Mouse (Mus musculus): ENCODE data around the gene Armcx4. TPM values are rescaled to one million over a fixed set of nuclear protein-coding genes. Genes with fewer than 3 reads are reported as not detected.

Gene Armcx4
- polyA plus RNA-seq (2015; fragmentation: Nextera tagmentation; extraction: Ambion mirVana): 7.4 and 8.1 TPM in 2 replicates

DNA sequence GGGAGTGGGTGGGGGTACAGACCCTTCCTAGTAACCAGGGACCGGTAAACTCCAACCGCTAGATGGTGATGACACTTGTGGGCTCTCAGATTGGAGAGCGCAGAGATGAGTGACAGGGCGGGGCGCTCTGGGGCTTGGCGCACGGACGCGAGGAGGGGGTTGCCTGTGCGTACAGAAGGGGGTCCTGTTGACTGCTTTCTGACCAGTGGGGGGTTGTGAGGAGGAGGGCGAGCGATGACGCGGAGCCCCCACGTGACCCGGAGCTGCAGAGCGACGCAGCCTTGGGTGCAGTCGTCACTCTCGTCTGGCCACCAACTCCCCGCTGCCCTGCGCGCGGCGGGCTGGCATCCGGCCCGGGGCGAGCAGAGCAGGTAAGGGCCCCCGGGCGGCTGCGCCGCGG, at the start of gene Armcx4:
TSS of gene Armcx4 (plus strand) at position 253 of the 400 bp plus-strand sequence.
- H3K4me1 ChIP-seq: peaks cover 7% of the 10 kb centered on the region
- 19% methylated on average over 33 of the region's 33 CpGs for WGBS
- peaks cover 27% of the 10 kb centered on the region for H3K36me3 ChIP-seq
- H3K4me2 ChIP-seq (replicated peaks): peak within 1 kb of the TSS; percentile 63
- peaks cover 14% of the 10 kb centered on the region; the same call in 1 of the 2 replicates for H3K27me3 ChIP-seq
- H3K9ac ChIP-seq: peak within 1 kb of the TSS; percentile 70
- H3K4me3 ChIP-seq: peak within 1 kb of the TSS; percentile 56
- H3K9me3 ChIP-seq: no peaks in the 10 kb centered on the region
- peak; percentile 97 for ATAC-seq (ENCODE audit: low FRiP score, low read depth)
- H3K27ac ChIP-seq: peak within 1 kb of the TSS; percentile 87

DNA sequence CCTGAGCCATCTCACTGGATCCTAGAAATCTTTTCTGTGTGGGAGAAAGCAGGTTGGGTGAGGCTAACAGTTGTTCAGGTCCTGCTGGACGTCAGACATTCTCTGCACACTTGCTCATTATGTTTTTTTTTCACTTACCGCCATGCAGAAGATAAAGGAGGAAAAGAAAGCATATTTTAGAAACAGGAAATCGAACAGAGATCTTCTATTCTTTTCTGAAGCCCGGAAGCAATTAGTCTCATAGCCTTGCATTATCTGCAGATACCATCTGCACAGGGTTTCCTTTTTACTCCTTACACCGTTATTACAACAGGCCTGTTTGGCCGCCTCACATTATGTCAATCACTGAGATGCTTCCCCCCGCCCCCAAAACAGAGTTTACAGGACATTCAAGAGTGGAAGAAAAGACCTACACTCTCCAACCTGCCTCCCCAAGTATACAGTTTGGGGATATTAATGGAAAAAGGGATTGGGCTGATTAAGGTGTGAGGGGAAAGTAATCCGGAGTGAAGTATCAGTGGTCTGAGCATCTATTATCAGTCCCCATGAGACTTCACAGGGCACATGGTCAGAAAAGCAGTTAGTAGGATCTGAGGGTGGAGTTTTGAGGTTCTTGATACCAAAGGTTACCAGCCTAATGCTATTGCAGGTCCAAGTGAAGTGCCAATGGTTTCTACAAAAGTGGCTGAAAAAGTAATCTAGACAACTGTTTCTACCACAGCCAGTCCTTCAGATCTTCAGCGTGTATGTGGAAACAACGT, 45.1 kb upstream of the Armcx4 start:
- Histone ChIP-seq H3K4me1 (no peaks in the 10 kb centered on the region), H3K9ac (no peak overlapping the region), H3K27ac (no peak overlapping the region), H3K4me2 (replicated peaks) (no peak overlapping the region), H3K36me3 (no peaks in the 10 kb centered on the region), H3K27me3 (no peaks in the 10 kb centered on the region), H3K4me3 (no peak overlapping the region), H3K9me3 (no peaks in the 10 kb centered on the region)
- 66% methylated on average over 10 of the region's 10 CpGs for WGBS
- no peak for ATAC-seq (ENCODE audit: low FRiP score, low read depth)

DNA sequence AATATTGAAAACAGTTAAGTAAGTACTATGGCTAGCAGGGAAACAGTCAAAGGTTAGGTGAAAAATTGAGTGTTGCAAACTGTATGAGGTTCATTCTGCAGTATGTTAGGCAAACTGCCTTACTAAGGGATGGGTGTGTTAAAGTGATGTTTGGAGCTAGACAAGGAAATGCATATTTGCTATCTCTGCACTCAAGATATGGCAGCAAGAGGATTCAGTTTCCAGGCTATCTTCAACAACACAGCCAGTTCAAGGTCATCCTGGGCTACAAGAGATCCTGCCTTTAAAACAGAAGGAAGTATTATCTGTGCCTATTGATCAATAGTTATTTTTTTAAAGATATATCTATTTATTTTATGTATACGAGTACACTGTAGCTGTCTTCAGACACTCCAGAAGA, 40.0 kb upstream of the Armcx4 start:
- WGBS: 85% methylated on average over 1 of the region's 1 CpGs
- Histone ChIP-seq H3K36me3 (no peaks in the 10 kb centered on the region), H3K4me3 (no peak overlapping the region), H3K9me3 (no peaks in the 10 kb centered on the region), H3K27me3 (no peaks in the 10 kb centered on the region), H3K9ac (no peak overlapping the region), H3K4me2 (replicated peaks) (no peak overlapping the region), H3K4me1 (no peaks in the 10 kb centered on the region), H3K27ac (no peak overlapping the region)
- no peak for ATAC-seq (ENCODE audit: low FRiP score, low read depth)

DNA sequence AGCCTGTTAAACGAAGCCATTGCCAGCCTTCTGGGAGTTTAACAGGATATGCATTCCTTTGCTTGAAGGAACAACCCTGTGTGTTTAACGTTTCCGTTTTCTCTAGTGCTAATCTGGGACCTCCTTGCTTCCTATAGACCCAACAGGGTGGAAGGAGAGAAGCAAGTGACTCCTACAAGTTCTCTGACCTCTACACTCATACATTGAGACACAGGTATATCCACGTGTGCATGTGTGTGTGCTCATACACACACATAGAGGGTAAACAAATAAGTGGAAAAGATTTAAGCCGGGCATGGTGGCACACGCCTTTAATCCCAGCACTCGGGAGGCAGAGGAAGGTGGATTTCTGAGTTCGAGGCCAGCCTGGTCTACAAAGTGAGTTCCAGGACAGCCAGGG, 38.9 kb upstream of the Armcx4 start:
- H3K36me3 ChIP-seq: no peaks in the 10 kb centered on the region
- H3K27me3 ChIP-seq: no peaks in the 10 kb centered on the region
- no peaks in the 10 kb centered on the region for H3K4me1 ChIP-seq
- H3K4me3 ChIP-seq: no peak overlapping the region
- H3K4me2 ChIP-seq (replicated peaks): no peak overlapping the region
- no peaks in the 10 kb centered on the region for H3K9me3 ChIP-seq
- H3K27ac ChIP-seq: no peak overlapping the region; the same call in 1 of the 2 replicates
- no peak overlapping the region for H3K9ac ChIP-seq
- ATAC-seq (ENCODE audit: low FRiP score, low read depth): no peak
- WGBS: 70% methylated on average over 8 of the region's 8 CpGs

DNA sequence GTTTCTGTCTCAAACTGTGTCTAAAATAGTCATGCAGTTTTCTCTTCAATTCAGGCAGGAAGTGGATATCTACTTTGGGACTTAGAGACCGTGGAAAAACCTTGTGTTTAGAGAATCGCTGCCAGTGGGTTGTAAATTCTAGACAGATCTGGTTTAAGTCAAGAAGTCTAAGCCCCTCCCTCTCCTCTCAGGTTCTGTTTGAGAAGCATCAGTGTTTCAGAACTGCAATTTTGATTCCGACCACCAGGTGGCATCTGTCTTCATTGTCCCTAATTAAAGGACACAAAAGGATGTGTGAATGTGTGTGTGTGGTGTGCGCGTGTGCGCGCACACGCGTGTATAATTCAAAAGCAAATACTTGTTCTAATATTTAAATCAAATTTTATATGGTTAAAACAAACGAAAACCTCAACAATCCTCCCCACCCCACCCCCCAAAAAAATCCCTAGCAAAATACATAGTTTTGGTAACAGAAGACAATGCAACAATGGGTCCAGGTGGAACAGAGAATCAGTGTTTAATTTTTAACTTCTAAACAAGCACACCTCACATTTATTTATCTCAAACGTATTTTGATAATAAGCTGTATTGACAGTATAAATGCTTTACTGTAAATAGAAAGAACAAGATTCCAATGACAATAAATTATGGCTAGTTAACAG, 38.2 kb upstream of the Armcx4 start:
- no peaks in the 10 kb centered on the region for H3K36me3 ChIP-seq
- 0 out of 2 replicates have a peak overlapping the region, but pooled peaks have one; percentile 25 for H3K4me2 ChIP-seq (replicated peaks)
- H3K27me3 ChIP-seq: no peaks in the 10 kb centered on the region
- H3K4me1 ChIP-seq: no peaks in the 10 kb centered on the region
- no peak overlapping the region for H3K4me3 ChIP-seq
- peak; percentile 85 for ATAC-seq (ENCODE audit: low FRiP score, low read depth)
- H3K27ac ChIP-seq: no peak overlapping the region
- H3K9ac ChIP-seq: no peak overlapping the region
- H3K9me3 ChIP-seq: no peaks in the 10 kb centered on the region
- WGBS: 17% methylated on average over 11 of the region's 11 CpGs

DNA sequence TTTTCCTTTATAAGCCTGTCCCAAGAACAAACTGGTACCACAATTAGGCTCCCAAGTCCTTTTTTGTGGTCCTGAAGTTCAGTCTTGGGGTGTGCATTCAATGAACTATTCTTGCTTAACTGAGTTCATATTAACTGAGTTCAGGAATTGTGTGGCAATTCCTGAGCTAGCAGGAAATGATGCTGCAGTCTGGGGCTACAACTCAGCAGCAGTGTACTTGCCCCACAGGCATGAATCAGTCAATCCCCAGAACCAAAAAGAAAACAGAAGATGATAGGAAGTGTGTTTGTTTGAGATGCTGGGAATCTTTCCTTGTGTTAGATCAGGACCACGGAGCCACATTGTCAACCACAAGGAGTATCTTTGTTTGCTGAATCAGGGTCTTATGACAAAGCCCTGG, 34.3 kb upstream of the Armcx4 start:
- Histone ChIP-seq H3K4me3 (no peak overlapping the region), H3K9me3 (no peaks in the 10 kb centered on the region), H3K36me3 (no peaks in the 10 kb centered on the region), H3K4me1 (no peaks in the 10 kb centered on the region), H3K27me3 (no peaks in the 10 kb centered on the region), H3K27ac (no peak overlapping the region), H3K9ac (no peak overlapping the region), H3K4me2 (replicated peaks) (no peak overlapping the region)
- no peak for ATAC-seq (ENCODE audit: low FRiP score, low read depth)
- WGBS: 83% methylated on average over 1 of the region's 1 CpGs

DNA sequence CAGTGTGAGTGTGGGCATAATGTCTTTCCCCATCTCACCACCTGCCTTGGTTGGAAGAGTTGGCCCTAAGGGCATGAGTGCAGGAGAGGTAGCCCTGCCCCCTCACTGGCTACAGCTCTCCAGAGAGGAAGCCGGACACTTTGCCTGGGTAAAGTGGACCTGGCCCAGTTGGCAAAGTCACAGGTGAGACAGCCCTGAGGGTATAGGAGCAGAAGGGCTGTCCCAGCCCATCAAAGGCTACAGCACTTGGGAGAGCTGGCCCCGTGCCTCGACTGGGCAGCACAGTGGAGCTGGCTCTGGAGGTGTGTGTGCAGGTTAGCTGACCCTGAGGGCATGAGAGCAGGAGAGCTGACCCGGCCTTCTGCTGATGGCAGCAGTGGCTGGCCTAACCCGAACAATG, 24.7 kb upstream of the Armcx4 start:
- no peak for ATAC-seq (ENCODE audit: low FRiP score, low read depth)
- H3K27ac ChIP-seq: no peak overlapping the region
- H3K9me3 ChIP-seq: no peaks in the 10 kb centered on the region
- no peaks in the 10 kb centered on the region for H3K36me3 ChIP-seq
- 88% methylated on average over 5 of the region's 5 CpGs for WGBS
- H3K4me3 ChIP-seq: no peak overlapping the region
- H3K27me3 ChIP-seq: no peaks in the 10 kb centered on the region; the same call in 1 of the 2 replicates
- no peaks in the 10 kb centered on the region for H3K4me1 ChIP-seq
- no peak overlapping the region for H3K4me2 ChIP-seq (replicated peaks)
- no peak overlapping the region for H3K9ac ChIP-seq

DNA sequence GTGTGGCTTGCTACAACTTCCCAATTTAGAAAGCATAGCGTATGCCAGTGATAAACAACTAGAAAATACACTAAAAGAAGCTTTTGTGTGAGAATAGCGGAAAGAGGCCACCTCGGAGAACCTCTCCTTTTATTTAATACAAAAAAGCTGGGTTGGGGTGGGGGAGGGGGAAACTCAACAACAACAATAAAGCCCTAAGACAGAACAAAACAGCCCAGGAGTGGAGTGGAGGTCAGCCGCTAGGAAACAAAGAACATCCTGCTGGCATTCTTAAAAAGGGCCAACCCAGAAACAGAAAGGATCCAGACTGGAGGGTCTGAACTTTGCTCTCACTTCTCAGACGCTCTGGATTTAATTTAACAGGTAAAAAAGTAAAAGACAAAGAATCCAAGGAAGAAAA, 11.3 kb upstream of the Armcx4 start:
- Histone ChIP-seq H3K4me3 (no peak overlapping the region), H3K27me3 (peaks cover 5% of the 10 kb centered on the region; the same call in 1 of the 2 replicates), H3K9ac (no peak overlapping the region), H3K4me2 (replicated peaks) (no peak overlapping the region), H3K4me1 (no peaks in the 10 kb centered on the region), H3K9me3 (no peaks in the 10 kb centered on the region), H3K36me3 (no peaks in the 10 kb centered on the region), H3K27ac (no peak overlapping the region)
- ATAC-seq (ENCODE audit: low FRiP score, low read depth): no peak
- 39% methylated on average over 5 of the region's 5 CpGs for WGBS

DNA sequence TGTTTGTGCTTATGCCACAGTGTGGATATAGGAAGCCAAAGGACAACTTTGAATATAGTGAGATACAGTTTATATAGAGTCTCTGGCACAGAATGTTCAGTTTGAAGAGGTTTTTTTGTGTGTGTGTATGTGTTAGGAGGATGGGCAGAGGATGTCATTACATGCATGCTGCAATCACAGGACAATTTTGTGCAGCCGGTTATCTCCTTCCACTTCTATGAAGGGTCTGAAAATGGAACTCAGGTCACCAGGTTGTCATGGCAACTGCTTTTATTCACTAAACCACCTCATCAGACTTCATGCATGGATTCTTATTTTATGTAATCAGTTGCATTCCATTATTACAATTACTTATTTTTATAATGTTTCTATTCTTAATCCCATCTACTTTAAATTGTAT, 10.4 kb upstream of the Armcx4 start:
- no peaks in the 10 kb centered on the region for H3K9me3 ChIP-seq
- no peak overlapping the region for H3K4me2 ChIP-seq (replicated peaks)
- no peak overlapping the region for H3K4me3 ChIP-seq
- no peak for ATAC-seq (ENCODE audit: low FRiP score, low read depth)
- 80% methylated on average over 1 of the region's 1 CpGs for WGBS
- H3K9ac ChIP-seq: no peak overlapping the region
- H3K27me3 ChIP-seq: peaks cover 5% of the 10 kb centered on the region; the same call in 1 of the 2 replicates
- H3K4me1 ChIP-seq: no peaks in the 10 kb centered on the region
- H3K36me3 ChIP-seq: no peaks in the 10 kb centered on the region
- no peak overlapping the region for H3K27ac ChIP-seq

DNA sequence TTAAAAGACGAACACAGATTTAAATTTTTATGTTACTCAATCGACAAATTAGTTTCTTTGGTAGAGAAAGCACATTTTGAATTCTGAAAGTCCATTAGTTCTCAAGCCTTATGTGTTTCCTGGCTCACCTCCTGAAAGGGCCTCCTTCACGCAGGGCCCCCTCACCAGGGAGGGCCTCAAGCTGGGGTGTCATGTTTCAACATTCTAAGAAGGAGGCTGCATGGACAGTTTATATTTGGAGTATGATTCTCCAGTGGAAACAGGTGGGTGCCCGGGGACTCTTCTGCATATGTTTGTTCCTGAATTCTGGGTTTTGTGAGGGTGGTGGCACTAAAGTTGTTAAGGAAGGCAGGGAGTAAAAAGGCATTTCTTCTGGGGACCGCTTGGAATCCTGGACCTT, 1.4 kb upstream of the Armcx4 start:
- Histone ChIP-seq H3K9me3 (no peaks in the 10 kb centered on the region), H3K4me2 (replicated peaks) (peak overlapping the region; percentile 63), H3K4me1 (peaks cover 7% of the 10 kb centered on the region), H3K27me3 (peaks cover 13% of the 10 kb centered on the region; the same call in 1 of the 2 replicates), H3K4me3 (peak overlapping the region; percentile 56), H3K27ac (peak overlapping the region; percentile 70; the same call in 1 of the 2 replicates), H3K36me3 (peaks cover 14% of the 10 kb centered on the region), H3K9ac (peak overlapping the region; percentile 45)
- ATAC-seq (ENCODE audit: low FRiP score, low read depth): peak; percentile 49; the same call in 1 of the 2 replicates
- 22% methylated on average over 5 of the region's 5 CpGs for WGBS

DNA sequence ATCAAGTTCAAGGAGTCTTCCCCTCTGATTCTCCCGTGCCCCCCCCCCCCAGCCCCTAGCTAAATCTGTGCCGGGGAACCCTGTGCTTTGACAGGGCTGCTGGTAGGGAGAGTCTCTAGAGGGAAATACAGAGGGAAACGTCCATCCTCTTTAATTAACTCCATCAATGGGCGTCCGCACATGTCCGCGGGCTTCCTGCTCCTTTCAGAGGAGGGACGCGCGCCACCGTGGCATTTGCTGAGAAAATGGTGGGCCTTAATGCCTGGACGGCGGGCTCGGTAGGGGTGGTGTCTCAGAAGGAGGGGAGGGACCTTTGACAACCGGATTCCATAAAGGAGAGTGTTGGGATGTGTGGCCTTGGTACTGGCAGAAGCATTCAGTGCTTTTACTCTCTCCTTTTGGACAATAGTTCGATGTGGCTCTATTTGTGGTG, 436 bp downstream of the Armcx4 start:
- Histone ChIP-seq H3K9ac (peak overlapping the region; percentile 70), H3K9me3 (no peaks in the 10 kb centered on the region), H3K27ac (peak overlapping the region; percentile 87; the same call in 1 of the 2 replicates), H3K4me1 (peaks cover 7% of the 10 kb centered on the region), H3K4me2 (replicated peaks) (peak overlapping the region; percentile 63), H3K27me3 (peaks cover 18% of the 10 kb centered on the region; the same call in 1 of the 2 replicates), H3K36me3 (peaks cover 32% of the 10 kb centered on the region), H3K4me3 (peak overlapping the region; percentile 56)
- peak; percentile 64 for ATAC-seq (ENCODE audit: low FRiP score, low read depth)
- 14% methylated on average over 16 of the region's 16 CpGs for whole genome bisulfite sequencing

DNA sequence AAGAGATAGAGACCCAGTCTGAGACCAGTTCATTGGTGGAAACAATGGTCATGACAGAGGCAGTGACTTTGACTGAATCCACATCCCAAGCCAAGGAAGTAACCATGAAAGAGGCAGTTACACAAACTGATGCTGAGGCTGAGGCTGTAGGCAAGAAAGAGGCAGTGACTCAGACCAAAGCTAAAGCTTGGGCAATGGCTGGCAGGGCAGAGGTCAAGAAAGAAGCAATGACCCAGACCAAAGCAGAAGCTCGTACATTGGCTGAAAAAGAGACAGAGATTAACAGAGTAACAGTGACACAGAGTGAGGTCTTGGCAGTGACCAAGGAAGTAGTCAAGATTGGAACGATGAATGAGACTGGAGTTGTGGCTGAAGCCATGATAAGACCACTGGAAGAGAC, 3.4 kb downstream of the Armcx4 start:
- H3K4me3 ChIP-seq: no peak overlapping the region
- H3K27ac ChIP-seq: no peak overlapping the region
- peaks cover 61% of the 10 kb centered on the region for H3K36me3 ChIP-seq
- 90% methylated on average over 2 of the region's 2 CpGs for WGBS
- H3K4me2 ChIP-seq (replicated peaks): no peak overlapping the region
- H3K4me1 ChIP-seq: peaks cover 7% of the 10 kb centered on the region
- peaks cover 18% of the 10 kb centered on the region; the same call in 1 of the 2 replicates for H3K27me3 ChIP-seq
- H3K9ac ChIP-seq: no peak overlapping the region
- ATAC-seq (ENCODE audit: low FRiP score, low read depth): no peak
- no peaks in the 10 kb centered on the region for H3K9me3 ChIP-seq
